Mouse (Mus musculus) cerebellum, adult 2 months (tissue): ENCODE measurements at regions not wholly inside any gene's neighbourhood (a gene's known extent, or its start where the extent isn't known, plus 50 kb on each side); places are given as distances from the start of the nearest gene placed in this dataset.

ENCODE experiments used
- CTCF ChIP-seq: fragments of 200-500 bp; IDR thresholded peaks from 2 replicates; pipeline ENCODE4 v1.5.1; 2011; ENCODE audit warnings: low read depth, mild to moderate bottlenecking, control low read depth, low read length, moderate library complexity, borderline replicate concordance; ENCODE audit not compliant: insufficient read depth
- POLR2A ChIP-seq: fragments of 200-500 bp; IDR thresholded peaks from 2 replicates; pipeline ENCODE4 v1.6.1; 2011; ENCODE audit warnings: low read length, control low read depth, borderline replicate concordance; ENCODE audit not compliant: insufficient read depth

- TF ChIP-seq POLR2A (no peak), CTCF (no peak)
These were observed 62.2 kb upstream of the Mtap start for GRCm38 (mm10) chr4:89074705-89075104.
